Mouse (Mus musculus): ENCODE results near the gene Tollip.

GRCm38 (mm10) chr7:141902791-141903190, 15.5 kb downstream of the Tollip start:
- TF ChIP-seq POLR2A (IDR thresholded peaks at IDR 0.05; ENCODE audit: borderline replicate concordance, low read depth, low read length) (no peak), CTCF (IDR thresholded peaks at IDR 0.05; ENCODE audit: low read depth, low read length) (no peak)

All from bone marrow macrophage, adult 2 months (primary cell).